Mouse (Mus musculus) bone marrow, adult 2 months (tissue): ENCODE measurements around the gene Zfp592.

ENCODE experiments used
- CTCF ChIP-seq: fragments of 200-500 bp; IDR thresholded peaks from 2 replicates; pipeline ENCODE4 v1.5.1; 2011; ENCODE audit warnings: low read length, control low read depth; ENCODE audit not compliant: control insufficient read depth, insufficient read depth
- POLR2A ChIP-seq: fragments of 200-500 bp; IDR thresholded peaks from 2 replicates; pipeline ENCODE4 v1.6.1; 2011; ENCODE audit warnings: low read depth, mild to moderate bottlenecking, control low read depth, low read length, borderline replicate concordance; ENCODE audit not compliant: control insufficient read depth

- TF ChIP-seq CTCF: no peak
- no peak for TF ChIP-seq POLR2A
Observed at GRCm38 (mm10) chr7:80972082-80972481, 21.4 kb upstream of the Zfp592 start.
